Mouse (Mus musculus) cerebellum, adult (tissue): ENCODE measurements around the gene Sctr.
A peak's percentile ranks its signal among the peaks of the same experiment; 100 is the strongest.

Experiments used
- ATAC-seq: cut with Nextera tagmentation; 2 replicates; pipeline ENCODE4 v1.9.2; 2017; ENCODE audit warnings: mild to moderate bottlenecking, moderate library complexity, mixed read lengths; ENCODE audit not compliant: insufficient number of reproducible peaks, low FRiP score, low TSS enrichment

Sctr gene

GRCm38 (mm10) chr1:120006844-120007790 is at the start of gene Sctr:
Gene Sctr, plus strand, starts transcription at chr1:120006894.
- ATAC-seq, result no peak

- peak; percentile 69 for ATAC-seq
These were observed 48.9 kb upstream of the Sctr start for GRCm38 (mm10) chr1:119957716-119958222.

GRCm38 (mm10) chr1:119959464-119959863 is 47.2 kb upstream of the Sctr start:
- ATAC-seq, result no peak

GRCm38 (mm10) chr1:119959920-119960319 is 46.8 kb upstream of the Sctr start:
- no peak for ATAC-seq

- ATAC-seq, result no peak
These were observed 40.7 kb upstream of the Sctr start for GRCm38 (mm10) chr1:119965804-119966514.

- no peak for ATAC-seq
These were observed 33.6 kb upstream of the Sctr start for GRCm38 (mm10) chr1:119973117-119973516.

GRCm38 (mm10) chr1:119975141-119975540 is 31.6 kb upstream of the Sctr start:
- no peak for ATAC-seq

GRCm38 (mm10) chr1:119986555-119986954 is 20.1 kb upstream of the Sctr start:
- no peak for ATAC-seq

- no peak for ATAC-seq
These were observed 9.7 kb upstream of the Sctr start, which contains the start of gene Cfap221 for GRCm38 (mm10) chr1:119996798-119997581. Gene Cfap221, minus strand, starts transcription at chr1:119997234.

GRCm38 (mm10) chr1:119997644-119998043 is 9.1 kb upstream of the Sctr start:
- ATAC-seq, result no peak

- no peak for ATAC-seq
These were observed 1.3 kb downstream of the Sctr start for GRCm38 (mm10) chr1:120007851-120008588.

- no peak for ATAC-seq
These were observed 5.9 kb downstream of the Sctr start for GRCm38 (mm10) chr1:120012638-120013037.

- peak; percentile 50; the same call in 1 of the 2 replicates for ATAC-seq
These were observed 6.4 kb downstream of the Sctr start for GRCm38 (mm10) chr1:120013111-120013510.

- ATAC-seq, result no peak
These were observed 9.5 kb downstream of the Sctr start for GRCm38 (mm10) chr1:120016240-120016639.

GRCm38 (mm10) chr1:120018900-120019299 is 12.2 kb downstream of the Sctr start:
- no peak for ATAC-seq

GRCm38 (mm10) chr1:120019428-120019827 is 12.7 kb downstream of the Sctr start:
- ATAC-seq, result no peak

- no peak for ATAC-seq
These were observed 13.7 kb downstream of the Sctr start for GRCm38 (mm10) chr1:120020322-120020897.

GRCm38 (mm10) chr1:120021951-120022350 is 15.3 kb downstream of the Sctr start:
- ATAC-seq, result no peak

- ATAC-seq, result no peak
These were observed 17.8 kb downstream of the Sctr start for GRCm38 (mm10) chr1:120024331-120025049.
